Mouse (Mus musculus): ENCODE results near the gene Cpd.
"Not testable (repeated sequence)": the region's sequence is repeated elsewhere in the genome, so short reads cannot be mapped to it uniquely, and the experiment has no call there.

Gene Cpd

GRCm38 (mm10) chr11:76847354-76847753, 536 bp upstream of the Cpd start:
- no peak for DNase-seq (ENCODE audit: low spot score in 2 of 2)

GRCm38 (mm10) chr11:76846011-76846877, 574 bp downstream of the Cpd start:
- no peak for DNase-seq (ENCODE audit: low spot score in 2 of 2)

- DNase-seq (ENCODE audit: low spot score in 2 of 2): no peak
Observed at GRCm38 (mm10) chr11:76845275-76845980, 1.4 kb downstream of the Cpd start.

GRCm38 (mm10) chr11:76838573-76838972, 8.2 kb downstream of the Cpd start:
- DNase-seq (ENCODE audit: low spot score in 2 of 2): no peak

GRCm38 (mm10) chr11:76836317-76836716, 10.5 kb downstream of the Cpd start:
- no peak for DNase-seq (ENCODE audit: low spot score in 2 of 2)

GRCm38 (mm10) chr11:76835868-76836267, 10.9 kb downstream of the Cpd start:
- no peak for DNase-seq (ENCODE audit: low spot score in 2 of 2)

GRCm38 (mm10) chr11:76834665-76835064, 12.2 kb downstream of the Cpd start:
- no peak for DNase-seq (ENCODE audit: low spot score in 2 of 2)

- no peak for DNase-seq (ENCODE audit: low spot score in 2 of 2)
Observed at GRCm38 (mm10) chr11:76824885-76825265, 21.9 kb downstream of the Cpd start.

GRCm38 (mm10) chr11:76824238-76824884, 22.5 kb downstream of the Cpd start:
- no peak for DNase-seq (ENCODE audit: low spot score in 2 of 2)

- no peak for DNase-seq (ENCODE audit: low spot score in 2 of 2)
Observed at GRCm38 (mm10) chr11:76823641-76824040, 23.2 kb downstream of the Cpd start.

- no peak for DNase-seq (ENCODE audit: low spot score in 2 of 2)
Observed at GRCm38 (mm10) chr11:76821353-76821752, 25.5 kb downstream of the Cpd start.

- no peak for DNase-seq (ENCODE audit: low spot score in 2 of 2)
Observed at GRCm38 (mm10) chr11:76817664-76818063, 29.2 kb downstream of the Cpd start.

GRCm38 (mm10) chr11:76810706-76811495, 35.9 kb downstream of the Cpd start:
- peak in 1 of 2 experiments; percentile 19 for DNase-seq (ENCODE audit: low spot score in 2 of 2)

- no peak for DNase-seq (ENCODE audit: low spot score in 2 of 2)
Observed at GRCm38 (mm10) chr11:76809450-76809849, 37.4 kb downstream of the Cpd start.

- DNase-seq (ENCODE audit: low spot score in 2 of 2): no peak
Observed at GRCm38 (mm10) chr11:76808550-76808949, 38.3 kb downstream of the Cpd start.

- DNase-seq (ENCODE audit: low spot score in 2 of 2): no peak
Observed at GRCm38 (mm10) chr11:76807007-76807679, 39.7 kb downstream of the Cpd start.

GRCm38 (mm10) chr11:76806026-76806425, 40.8 kb downstream of the Cpd start:
- no peak for DNase-seq (ENCODE audit: low spot score in 2 of 2)

GRCm38 (mm10) chr11:76805072-76805471, 41.7 kb downstream of the Cpd start:
- not testable (repeated sequence) for DNase-seq (ENCODE audit: low spot score in 2 of 2)

- no peak for DNase-seq (ENCODE audit: low spot score in 2 of 2)
Observed at GRCm38 (mm10) chr11:76803266-76803665, 43.6 kb downstream of the Cpd start.

GRCm38 (mm10) chr11:76797236-76797635, 49.6 kb downstream of the Cpd start:
- DNase-seq (ENCODE audit: low spot score in 2 of 2): no peak

- DNase-seq (ENCODE audit: low spot score in 2 of 2): peak in 1 of 2 experiments; percentile 25
Observed at GRCm38 (mm10) chr11:76795326-76795725, 51.5 kb downstream of the Cpd start.
